Mouse (Mus musculus) granulocyte monocyte progenitor cell, adult 5-6 weeks (primary cell): ENCODE data around the gene Arid5b. TPM values are rescaled to one million over a fixed set of nuclear protein-coding genes. Genes with fewer than 3 reads are reported as not detected.

ENCODE experiments used
- ATAC-seq: replicated peaks from 2 replicates; pipeline ENCODE4 v1.8.0; 2016; ENCODE audit warnings: mild to moderate bottlenecking, moderate TSS enrichment, inconsistent platforms; ENCODE audit not compliant: poor library complexity, severe bottlenecking
- total RNA-seq, 2 experiments: library from RNA; stranded (forward) in 1 of 2; stranded (reverse) in 1 of 2; fragments of 200-712, 200-1000 nt in 1 of 2; fragments of >200 nt in 1 of 2; fragmentation: Nextera tagmentation in 1 of 2; gene quantifications; 2 replicates each; pipeline ENCODE4 v1.2.3; 2014 to 2017

Gene Arid5b
- total RNA-seq, 2 experiments from 2014 or later: 14.8 to 28.4 TPM

- ATAC-seq: no peak
Observed at GRCm38 (mm10) chr10:68147730-68148129, 130.8 kb downstream of the Arid5b start.

GRCm38 (mm10) chr10:68146842-68147241 lies 131.7 kb downstream of the Arid5b start:
- peak; percentile 74 for ATAC-seq

- peak; percentile 46 for ATAC-seq
Observed at GRCm38 (mm10) chr10:68145286-68145950, 133.1 kb downstream of the Arid5b start.

- ATAC-seq: no peak
Observed at GRCm38 (mm10) chr10:68142501-68142900, 136.0 kb downstream of the Arid5b start.

GRCm38 (mm10) chr10:68141567-68141966 lies 137.0 kb downstream of the Arid5b start:
- no peak for ATAC-seq

GRCm38 (mm10) chr10:68140871-68141270 lies 137.7 kb downstream of the Arid5b start:
- peak; percentile 17 for ATAC-seq

- ATAC-seq: no peak
Observed at GRCm38 (mm10) chr10:68140306-68140705, 138.2 kb downstream of the Arid5b start.

- ATAC-seq: no peak
Observed at GRCm38 (mm10) chr10:68138123-68138522, 140.4 kb downstream of the Arid5b start.

GRCm38 (mm10) chr10:68137151-68137833 lies 141.2 kb downstream of the Arid5b start:
- no peak for ATAC-seq

GRCm38 (mm10) chr10:68136480-68137083 lies 142.0 kb downstream of the Arid5b start:
- ATAC-seq: peak; percentile 50

GRCm38 (mm10) chr10:68136051-68136450 lies 142.5 kb downstream of the Arid5b start:
- ATAC-seq: no peak

GRCm38 (mm10) chr10:68135416-68135815 lies 143.1 kb downstream of the Arid5b start:
- no peak for ATAC-seq

GRCm38 (mm10) chr10:68134549-68134948 lies 144.0 kb downstream of the Arid5b start:
- ATAC-seq: no peak

- no peak for ATAC-seq
Observed at GRCm38 (mm10) chr10:68134071-68134470, 144.5 kb downstream of the Arid5b start.

GRCm38 (mm10) chr10:68132636-68133035 lies 145.9 kb downstream of the Arid5b start:
- ATAC-seq: no peak

- peak; percentile 88 for ATAC-seq
Observed at GRCm38 (mm10) chr10:68132154-68132553, 146.4 kb downstream of the Arid5b start.

GRCm38 (mm10) chr10:68129651-68130050 lies 148.9 kb downstream of the Arid5b start:
- ATAC-seq: no peak

- ATAC-seq: no peak
Observed at GRCm38 (mm10) chr10:68129009-68129408, 149.5 kb downstream of the Arid5b start.

- no peak for ATAC-seq
Observed at GRCm38 (mm10) chr10:68128441-68128848, 150.1 kb downstream of the Arid5b start.

- no peak for ATAC-seq
Observed at GRCm38 (mm10) chr10:68127604-68128256, 150.8 kb downstream of the Arid5b start.

- no peak for ATAC-seq
Observed at GRCm38 (mm10) chr10:68127104-68127503, 151.4 kb downstream of the Arid5b start.
